Mouse (Mus musculus): Measurements from ENCODE around the gene Zfp473. TPM values are rescaled to one million over a fixed set of nuclear protein-coding genes. Genes with fewer than 3 reads are reported as not detected.
"Not testable (repeated sequence)": the region's sequence is repeated elsewhere in the genome, so short reads cannot be mapped to it uniquely, and the experiment has no call there.

The Zfp473 gene
- polyA plus RNA-seq, 1 experiment from 2014 or later, result 2.0 TPM

DNA sequence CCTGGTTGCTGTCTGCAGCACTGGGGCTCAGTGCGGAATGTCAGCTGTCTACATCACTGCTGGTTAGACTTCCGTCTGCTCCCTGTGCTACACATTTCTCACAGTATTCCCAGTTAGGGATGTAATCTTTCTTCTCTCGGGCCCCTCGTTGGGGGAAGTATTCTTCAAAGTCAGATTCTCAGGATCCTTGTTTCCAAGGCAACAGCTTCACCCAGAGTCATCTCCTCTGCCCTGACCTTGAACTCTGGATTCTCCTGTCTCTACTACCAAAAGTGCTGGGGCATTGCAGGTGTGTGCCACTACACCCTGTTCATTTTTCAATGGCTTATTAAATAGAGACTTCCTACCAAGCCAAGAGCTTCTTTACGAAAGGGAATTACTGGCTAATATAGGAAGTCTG, 23.7 kb downstream of the Zfp473 start:
- 43% methylated on average over 5 of the region's 5 CpGs for WGBS
- no peak overlapping the region for H3K4me3 ChIP-seq (ENCODE audit: low read length)
- H3K9ac ChIP-seq (ENCODE audit: low read length), result no peak overlapping the region
- H3K36me3 ChIP-seq (ENCODE audit: control insufficient read depth, insufficient read depth, low read length), result no peaks in the 10 kb centered on the region
- no peaks in the 10 kb centered on the region for H3K9me3 ChIP-seq (ENCODE audit: control insufficient read depth, low read length)
- no peaks in the 10 kb centered on the region for H3K27me3 ChIP-seq (ENCODE audit: control insufficient read depth, insufficient read depth, low read depth, low read length)
- ATAC-seq (ENCODE audit: low read depth), result no peak
- H3K4me1 ChIP-seq (replicated peaks; ENCODE audit: control insufficient read depth, insufficient read depth, low read length), result 0 out of 2 replicates have a peak, but pooled peaks cover under 1% of the 10 kb centered on the region
- peak overlapping the region; percentile 23 for H3K27ac ChIP-seq (ENCODE audit: low read length)
- H3K4me2 ChIP-seq (ENCODE audit: low read depth, low read length), result no peak overlapping the region

GRCm38 (mm10) chr7:44726343-44726742, 24.5 kb downstream of the Zfp473 start:
- Histone ChIP-seq H3K36me3 (ENCODE audit: control insufficient read depth, insufficient read depth, low read length) (no peaks in the 10 kb centered on the region), H3K4me1 (replicated peaks; ENCODE audit: control insufficient read depth, insufficient read depth, low read length) (0 out of 2 replicates have a peak, but pooled peaks cover 4% of the 10 kb centered on the region), H3K9me3 (ENCODE audit: control insufficient read depth, low read length) (no peaks in the 10 kb centered on the region), H3K27ac (ENCODE audit: low read length) (no peak overlapping the region), H3K4me2 (ENCODE audit: low read depth, low read length) (no peak overlapping the region), H3K4me3 (ENCODE audit: low read length) (no peak overlapping the region), H3K9ac (ENCODE audit: low read length) (no peak overlapping the region), H3K27me3 (ENCODE audit: control insufficient read depth, insufficient read depth, low read depth, low read length) (no peaks in the 10 kb centered on the region)
- no peak for ATAC-seq (ENCODE audit: low read depth)
- 51% methylated on average over 6 of the region's 6 CpGs for WGBS

- Histone ChIP-seq H3K9me3 (ENCODE audit: control insufficient read depth, low read length) (no peaks in the 10 kb centered on the region), H3K27me3 (ENCODE audit: control insufficient read depth, insufficient read depth, low read depth, low read length) (no peaks in the 10 kb centered on the region), H3K9ac (ENCODE audit: low read length) (no peak overlapping the region), H3K36me3 (ENCODE audit: control insufficient read depth, insufficient read depth, low read length) (no peaks in the 10 kb centered on the region), H3K4me2 (ENCODE audit: low read depth, low read length) (no peak overlapping the region), H3K4me3 (ENCODE audit: low read length) (no peak overlapping the region), H3K27ac (ENCODE audit: low read length) (no peak overlapping the region), H3K4me1 (replicated peaks; ENCODE audit: control insufficient read depth, insufficient read depth, low read length) (0 out of 2 replicates have a peak, but pooled peaks cover 4% of the 10 kb centered on the region)
- no peak for ATAC-seq (ENCODE audit: low read depth)
- WGBS, result 11% methylated on average over 7 of the region's 7 CpGs
Observed at GRCm38 (mm10) chr7:44724316-44724715, 26.5 kb downstream of the Zfp473 start.

DNA sequence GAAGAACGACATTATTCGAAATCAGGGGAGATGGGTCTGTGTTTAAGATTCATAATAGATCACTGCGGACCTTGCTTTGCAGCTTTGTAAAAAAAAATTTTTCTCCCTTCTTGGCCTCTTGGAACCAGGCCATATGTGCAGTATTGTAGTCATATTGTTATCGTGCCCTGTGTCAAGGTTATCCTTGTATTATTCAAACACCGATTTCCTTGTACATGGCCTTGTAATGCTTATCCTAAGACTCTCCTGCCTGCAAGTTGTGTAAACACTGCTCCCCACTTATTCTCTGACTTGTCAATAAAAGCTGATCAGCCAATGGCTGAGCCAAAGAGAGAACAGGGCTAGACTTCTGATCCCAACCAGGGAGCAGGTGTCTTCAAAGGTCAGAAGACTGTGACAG, 28.8 kb downstream of the Zfp473 start:
- Histone ChIP-seq H3K36me3 (ENCODE audit: control insufficient read depth, insufficient read depth, low read length) (no peaks in the 10 kb centered on the region), H3K27me3 (ENCODE audit: control insufficient read depth, insufficient read depth, low read depth, low read length) (no peaks in the 10 kb centered on the region), H3K27ac (ENCODE audit: low read length) (no peak overlapping the region), H3K4me2 (ENCODE audit: low read depth, low read length) (no peak overlapping the region), H3K4me3 (ENCODE audit: low read length) (no peak overlapping the region), H3K9me3 (ENCODE audit: control insufficient read depth, low read length) (no peaks in the 10 kb centered on the region), H3K9ac (ENCODE audit: low read length) (no peak overlapping the region), H3K4me1 (replicated peaks; ENCODE audit: control insufficient read depth, insufficient read depth, low read length) (0 out of 2 replicates have a peak, but pooled peaks cover 4% of the 10 kb centered on the region)
- 41% methylated on average over 5 of the region's 5 CpGs for WGBS
- no peak; the same call in 1 of the 2 replicates for ATAC-seq (ENCODE audit: low read depth)

GRCm38 (mm10) chr7:44709881-44710280, 41.0 kb downstream of the Zfp473 start:
- H3K36me3 ChIP-seq (ENCODE audit: control insufficient read depth, insufficient read depth, low read length), result no peaks in the 10 kb centered on the region
- no peak overlapping the region for H3K27ac ChIP-seq (ENCODE audit: low read length)
- no peak overlapping the region for H3K4me3 ChIP-seq (ENCODE audit: low read length)
- no peaks in the 10 kb centered on the region for H3K4me1 ChIP-seq (replicated peaks; ENCODE audit: control insufficient read depth, insufficient read depth, low read length)
- WGBS, result 73% methylated on average over 5 of the region's 5 CpGs
- no peak overlapping the region for H3K9ac ChIP-seq (ENCODE audit: low read length)
- H3K4me2 ChIP-seq (ENCODE audit: low read depth, low read length), result no peak overlapping the region
- no peaks in the 10 kb centered on the region for H3K27me3 ChIP-seq (ENCODE audit: control insufficient read depth, insufficient read depth, low read depth, low read length)
- ATAC-seq (ENCODE audit: low read depth), result no peak
- no peaks in the 10 kb centered on the region; the same call in 1 of the 2 replicates for H3K9me3 ChIP-seq (ENCODE audit: control insufficient read depth, low read length)

DNA sequence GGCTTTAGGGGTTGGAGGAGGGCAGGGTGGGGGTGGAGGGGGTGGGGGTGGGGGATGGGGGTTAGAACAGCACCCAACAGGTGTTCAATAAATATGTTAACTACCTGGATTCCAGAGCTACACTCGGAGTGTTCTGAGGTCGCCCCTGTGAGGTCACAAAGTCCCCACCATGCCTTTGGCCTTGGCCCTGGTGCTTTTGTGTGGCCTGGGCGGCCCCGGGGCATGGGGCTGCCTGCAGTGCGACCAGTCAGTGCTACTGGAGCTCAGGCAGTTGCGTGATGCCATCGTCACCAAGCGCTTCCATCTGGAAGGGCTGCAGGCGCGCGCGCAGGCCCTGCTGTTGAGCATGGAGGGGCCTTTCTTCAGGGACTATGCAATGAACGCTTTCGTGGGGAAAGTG, 42.3 kb downstream of the Zfp473 start, which contains the start of gene Izumo2:
Gene Izumo2, plus strand, starts transcription at position 169 of the 400 bp plus-strand sequence.
- no peak for ATAC-seq (ENCODE audit: low read depth)
- Histone ChIP-seq H3K27me3 (ENCODE audit: control insufficient read depth, insufficient read depth, low read depth, low read length) (no peaks in the 10 kb centered on the region), H3K9ac (ENCODE audit: low read length) (no peak within 1 kb of the TSS), H3K27ac (ENCODE audit: low read length) (no peak within 1 kb of the TSS), H3K4me3 (ENCODE audit: low read length) (no peak within 1 kb of the TSS), H3K4me2 (ENCODE audit: low read depth, low read length) (no peak within 1 kb of the TSS), H3K36me3 (ENCODE audit: control insufficient read depth, insufficient read depth, low read length) (no peaks in the 10 kb centered on the region), H3K9me3 (ENCODE audit: control insufficient read depth, low read length) (no peaks in the 10 kb centered on the region; the same call in 1 of the 2 replicates), H3K4me1 (replicated peaks; ENCODE audit: control insufficient read depth, insufficient read depth, low read length) (no peaks in the 10 kb centered on the region)
- 74% methylated on average over 14 of the region's 14 CpGs for WGBS

GRCm38 (mm10) chr7:44708093-44708492, 42.8 kb downstream of the Zfp473 start:
- H3K4me2 ChIP-seq (ENCODE audit: low read depth, low read length); H3K27me3 ChIP-seq (ENCODE audit: control insufficient read depth, insufficient read depth, low read depth, low read length); H3K4me1 ChIP-seq (replicated peaks; ENCODE audit: control insufficient read depth, insufficient read depth, low read length); ATAC-seq (ENCODE audit: low read depth); H3K9ac ChIP-seq (ENCODE audit: low read length); H3K27ac ChIP-seq (ENCODE audit: low read length); H3K36me3 ChIP-seq (ENCODE audit: control insufficient read depth, insufficient read depth, low read length); H3K4me3 ChIP-seq (ENCODE audit: low read length); H3K9me3 ChIP-seq (ENCODE audit: control insufficient read depth, low read length): not testable (repeated sequence)
- 85% methylated on average over 5 of the region's 6 CpGs for WGBS

- Histone ChIP-seq H3K9ac (ENCODE audit: low read length) (no peak overlapping the region), H3K4me3 (ENCODE audit: low read length) (no peak overlapping the region), H3K27me3 (ENCODE audit: control insufficient read depth, insufficient read depth, low read depth, low read length) (no peaks in the 10 kb centered on the region), H3K9me3 (ENCODE audit: control insufficient read depth, low read length) (no peaks in the 10 kb centered on the region; the same call in 1 of the 2 replicates), H3K36me3 (ENCODE audit: control insufficient read depth, insufficient read depth, low read length) (no peaks in the 10 kb centered on the region), H3K4me1 (replicated peaks; ENCODE audit: control insufficient read depth, insufficient read depth, low read length) (no peaks in the 10 kb centered on the region), H3K4me2 (ENCODE audit: low read depth, low read length) (no peak overlapping the region), H3K27ac (ENCODE audit: low read length) (no peak overlapping the region)
- no peak for ATAC-seq (ENCODE audit: low read depth)
- WGBS, result 83% methylated on average over 5 of the region's 5 CpGs
Observed at GRCm38 (mm10) chr7:44707169-44707675, 43.6 kb downstream of the Zfp473 start.

- Histone ChIP-seq H3K27me3 (ENCODE audit: control insufficient read depth, insufficient read depth, low read depth, low read length) (no peaks in the 10 kb centered on the region), H3K4me3 (ENCODE audit: low read length) (no peak overlapping the region), H3K4me1 (replicated peaks; ENCODE audit: control insufficient read depth, insufficient read depth, low read length) (peaks cover 2% of the 10 kb centered on the region; the same call in 1 of the 2 replicates), H3K9ac (ENCODE audit: low read length) (no peak overlapping the region), H3K27ac (ENCODE audit: low read length) (no peak overlapping the region), H3K9me3 (ENCODE audit: control insufficient read depth, low read length) (no peaks in the 10 kb centered on the region; the same call in 1 of the 2 replicates), H3K36me3 (ENCODE audit: control insufficient read depth, insufficient read depth, low read length) (no peaks in the 10 kb centered on the region), H3K4me2 (ENCODE audit: low read depth, low read length) (no peak overlapping the region)
- no peak for ATAC-seq (ENCODE audit: low read depth)
Observed at GRCm38 (mm10) chr7:44706322-44706721, 44.5 kb downstream of the Zfp473 start.

All from lung, embryonic 16.5 days (tissue).